Mouse (Mus musculus): ENCODE measurements around the gene Nans. TPM values are rescaled to one million over a fixed set of nuclear protein-coding genes. Genes with fewer than 3 reads are reported as not detected.

Nans gene
- polyA plus RNA-seq, 1 experiment from 2014 or later, result 78.4 TPM

DNA sequence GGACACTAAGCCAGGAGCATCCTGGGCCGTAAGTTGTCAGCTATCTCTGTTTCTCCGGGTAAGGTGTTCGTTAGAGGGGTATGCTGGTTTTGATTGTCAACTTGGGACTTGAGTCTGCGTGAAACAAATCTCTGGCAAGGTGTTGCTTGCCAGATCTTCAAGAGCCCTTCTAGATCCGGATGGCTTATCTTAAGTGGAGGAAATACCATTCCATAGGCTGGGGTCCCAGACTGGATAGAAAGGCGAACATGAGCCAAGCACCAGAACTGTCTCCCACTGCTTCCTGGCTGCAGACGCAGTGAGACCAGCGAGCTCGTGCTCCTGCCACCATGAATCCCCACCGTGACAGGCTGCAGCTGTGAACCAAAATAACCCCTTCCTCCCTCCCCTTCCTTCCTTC is 32.4 kb downstream of the Nans start:
- H3K27ac ChIP-seq, result no peak overlapping the region
- no peaks in the 10 kb centered on the region for H3K27me3 ChIP-seq (replicated peaks)
- H3K4me1 ChIP-seq, result peaks cover 14% of the 10 kb centered on the region
- peaks cover 54% of the 10 kb centered on the region for H3K36me3 ChIP-seq
- no peak overlapping the region for H3K4me2 ChIP-seq
- ATAC-seq, result no peak
- H3K4me3 ChIP-seq, result no peak overlapping the region
- no peak overlapping the region for H3K9ac ChIP-seq
- WGBS (ENCODE audit: insufficient replicate concordance), result 70% methylated on average over 10 of the region's 10 CpGs
- no peaks in the 10 kb centered on the region for H3K9me3 ChIP-seq (replicated peaks)

DNA sequence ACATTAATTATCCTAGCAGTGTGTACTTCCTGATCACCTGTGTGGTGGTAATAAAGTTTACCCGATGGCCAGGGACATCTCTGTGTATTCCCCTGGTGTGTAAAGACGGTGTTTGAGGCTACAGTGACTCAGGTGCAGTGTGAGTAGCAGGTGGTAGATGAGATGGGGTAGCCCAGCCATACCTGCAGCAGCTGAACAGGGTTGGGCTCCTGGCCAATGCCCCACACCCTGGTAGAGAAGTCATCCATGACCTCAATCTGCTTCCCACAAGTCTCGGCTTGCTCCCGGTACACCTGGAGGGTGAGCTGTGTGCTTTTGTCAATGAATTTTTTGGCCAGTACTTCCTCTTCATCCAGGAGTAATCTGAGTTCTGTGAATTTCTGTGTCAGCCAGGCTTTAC is 34.3 kb downstream of the Nans start:
- Histone ChIP-seq H3K27me3 (replicated peaks) (no peaks in the 10 kb centered on the region), H3K9me3 (replicated peaks) (no peaks in the 10 kb centered on the region), H3K9ac (no peak overlapping the region), H3K27ac (no peak overlapping the region), H3K4me1 (peaks cover 31% of the 10 kb centered on the region), H3K4me2 (no peak overlapping the region), H3K36me3 (peaks cover 48% of the 10 kb centered on the region), H3K4me3 (no peak overlapping the region)
- no peak for ATAC-seq
- 84% methylated on average over 4 of the region's 4 CpGs for WGBS (ENCODE audit: insufficient replicate concordance)

DNA sequence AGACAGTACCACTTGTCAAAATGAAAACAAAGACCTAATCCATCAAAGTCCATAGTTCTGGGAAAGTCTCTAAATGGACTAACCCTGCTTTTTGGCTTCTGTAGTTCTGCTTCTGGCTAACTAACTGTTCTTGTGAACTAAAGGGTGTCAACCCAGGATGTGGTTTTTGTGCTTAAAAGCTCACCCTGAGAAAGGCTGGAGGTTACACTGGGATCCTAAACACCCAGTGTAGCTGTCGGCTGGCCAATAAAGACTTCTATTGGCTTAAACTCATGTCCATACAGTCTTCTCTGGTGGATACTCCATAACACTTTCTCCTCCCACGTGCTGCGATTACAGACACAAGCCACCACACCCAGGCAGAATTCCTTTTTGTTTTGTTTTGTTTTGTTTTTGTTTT is 37.2 kb downstream of the Nans start:
- no peak for ATAC-seq
- peaks cover 30% of the 10 kb centered on the region for H3K36me3 ChIP-seq
- H3K9ac ChIP-seq, result no peak overlapping the region
- H3K4me1 ChIP-seq, result peaks cover 47% of the 10 kb centered on the region
- 59% methylated on average over 3 of the region's 3 CpGs for WGBS (ENCODE audit: insufficient replicate concordance)
- no peaks in the 10 kb centered on the region for H3K27me3 ChIP-seq (replicated peaks)
- 0 out of 2 replicates have a peak overlapping the region, but pooled peaks have one; percentile 90 for H3K27ac ChIP-seq
- H3K4me2 ChIP-seq, result peak overlapping the region; percentile 91; the same call in 1 of the 2 replicates
- no peaks in the 10 kb centered on the region for H3K9me3 ChIP-seq (replicated peaks)
- H3K4me3 ChIP-seq, result no peak overlapping the region

DNA sequence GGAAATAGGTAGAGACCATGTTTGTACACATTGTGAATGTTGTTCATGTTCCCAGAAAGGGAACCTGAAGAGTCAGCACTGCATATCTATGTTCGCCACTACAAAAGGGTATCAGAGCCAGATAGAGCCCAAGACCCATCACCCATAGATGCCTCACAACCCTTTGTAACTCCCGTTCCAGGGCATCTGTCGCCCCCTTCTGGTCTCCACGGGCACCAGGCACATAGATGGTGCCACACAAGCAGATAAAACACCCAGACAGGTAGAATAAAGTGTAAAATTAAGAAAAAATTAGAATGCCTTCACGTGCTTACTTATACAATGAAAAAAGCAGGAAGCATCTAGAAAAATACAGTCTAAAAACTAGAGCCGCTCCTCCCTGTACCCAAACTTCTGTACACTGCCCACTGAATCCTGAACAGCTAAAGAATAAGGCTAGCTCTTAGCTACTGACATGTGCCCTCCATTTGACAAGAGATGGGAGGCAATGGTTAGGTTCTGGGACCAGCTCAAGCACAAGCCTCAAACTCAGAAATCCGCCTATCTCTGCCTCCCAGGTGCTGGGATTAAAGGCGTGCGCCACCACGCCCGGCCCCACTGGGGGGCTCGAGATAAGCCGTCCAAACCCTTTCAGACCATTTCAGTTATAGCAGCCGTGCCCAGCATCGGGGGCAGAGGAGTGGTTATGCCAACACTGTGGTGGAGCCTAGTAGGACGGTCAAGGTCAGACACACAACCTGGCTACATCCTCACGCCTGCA is 37.9 kb downstream of the Nans start:
- peaks cover 23% of the 10 kb centered on the region for H3K36me3 ChIP-seq
- H3K27me3 ChIP-seq (replicated peaks), result 0 out of 2 replicates have a peak, but pooled peaks cover 2% of the 10 kb centered on the region
- H3K4me1 ChIP-seq, result peaks cover 47% of the 10 kb centered on the region
- H3K27ac ChIP-seq, result peak overlapping the region; percentile 90
- H3K4me3 ChIP-seq, result peak overlapping the region; percentile 47
- peak; percentile 92 for ATAC-seq
- H3K9ac ChIP-seq, result peak overlapping the region; percentile 66
- 14% methylated on average over 17 of the region's 17 CpGs for WGBS (ENCODE audit: insufficient replicate concordance)
- no peaks in the 10 kb centered on the region for H3K9me3 ChIP-seq (replicated peaks)
- peak overlapping the region; percentile 91 for H3K4me2 ChIP-seq

DNA sequence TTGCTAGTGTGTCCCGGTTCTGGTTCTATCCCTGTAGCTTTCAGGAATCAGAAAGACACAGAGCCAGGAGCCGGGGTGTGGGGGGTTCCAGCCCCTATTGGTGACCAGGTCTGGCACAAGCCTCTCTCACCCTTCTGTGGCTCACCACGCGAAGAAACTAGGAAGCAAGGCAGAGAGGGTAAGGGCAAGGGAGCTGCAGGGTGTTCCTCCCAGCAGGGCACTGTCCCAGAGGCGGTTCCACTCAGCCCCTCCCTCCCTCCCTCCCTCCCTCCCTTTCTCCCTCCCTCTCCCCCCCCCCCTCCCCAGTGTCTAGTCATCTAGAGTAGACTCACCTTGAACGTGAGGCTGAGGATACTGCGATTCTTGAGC is 38.5 kb downstream of the Nans start:
- Histone ChIP-seq H3K36me3 (peaks cover 19% of the 10 kb centered on the region), H3K4me1 (peaks cover 47% of the 10 kb centered on the region), H3K27ac (peak overlapping the region; percentile 90), H3K4me2 (peak overlapping the region; percentile 91), H3K27me3 (replicated peaks) (peaks cover 6% of the 10 kb centered on the region), H3K4me3 (peak overlapping the region; percentile 47), H3K9me3 (replicated peaks) (no peaks in the 10 kb centered on the region), H3K9ac (peak overlapping the region; percentile 66)
- peak; percentile 85 for ATAC-seq
- 3% methylated on average over 7 of the region's 7 CpGs for WGBS (ENCODE audit: insufficient replicate concordance)

DNA sequence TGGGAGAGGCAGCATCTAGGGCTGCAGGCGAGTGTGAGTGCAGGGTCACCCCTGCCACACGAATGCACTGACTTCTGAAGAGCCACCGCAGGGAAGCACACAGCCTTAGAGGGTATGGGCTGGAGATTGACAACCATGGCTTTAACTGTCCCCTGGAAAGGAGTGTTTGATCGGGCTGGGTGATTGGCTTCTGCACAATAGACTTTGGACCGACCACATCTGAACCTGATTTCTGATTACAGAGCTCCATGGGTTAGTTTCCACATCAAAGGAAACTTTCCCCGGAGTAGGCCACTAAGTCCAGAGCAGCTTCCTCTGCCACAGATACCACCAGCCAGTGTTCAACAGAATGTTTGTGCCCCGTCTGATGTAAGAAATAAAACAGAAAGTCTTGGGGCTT is 40.7 kb downstream of the Nans start:
- Histone ChIP-seq H3K4me1 (peaks cover 57% of the 10 kb centered on the region), H3K9ac (no peak overlapping the region), H3K27ac (peak overlapping the region; percentile 64), H3K27me3 (replicated peaks) (peaks cover 28% of the 10 kb centered on the region), H3K9me3 (replicated peaks) (no peaks in the 10 kb centered on the region), H3K4me3 (no peak overlapping the region), H3K4me2 (no peak overlapping the region; the same call in 1 of the 2 replicates), H3K36me3 (0 out of 2 replicates have a peak, but pooled peaks cover 2% of the 10 kb centered on the region)
- WGBS (ENCODE audit: insufficient replicate concordance), result 57% methylated on average over 7 of the region's 7 CpGs
- ATAC-seq, result peak; percentile 13; the same call in 1 of the 2 replicates

DNA sequence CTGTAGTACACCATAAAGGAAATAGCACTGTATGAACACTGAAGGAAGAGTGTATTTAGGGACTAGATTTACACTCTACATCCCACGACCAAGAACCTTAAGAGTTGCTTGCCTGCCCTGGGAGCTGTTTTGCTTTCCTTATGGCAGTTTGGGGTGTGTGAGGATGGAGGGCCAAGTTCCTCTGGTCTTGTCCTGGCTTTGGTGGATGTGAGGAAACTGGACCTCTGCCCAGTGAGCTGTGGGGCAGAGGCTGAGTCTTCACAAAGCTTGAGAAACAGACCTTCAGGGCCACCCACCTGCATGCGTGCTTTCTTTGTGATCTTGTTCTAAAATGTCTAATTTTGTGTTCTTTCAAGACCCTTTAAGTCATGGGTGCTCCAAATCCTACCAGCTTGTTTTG is 43.5 kb downstream of the Nans start:
- ATAC-seq, result no peak
- 71% methylated on average over 2 of the region's 2 CpGs for WGBS (ENCODE audit: insufficient replicate concordance)
- Histone ChIP-seq H3K4me2 (no peak overlapping the region), H3K9me3 (replicated peaks) (no peaks in the 10 kb centered on the region), H3K27me3 (replicated peaks) (peaks cover 56% of the 10 kb centered on the region), H3K4me3 (no peak overlapping the region), H3K9ac (no peak overlapping the region), H3K4me1 (peaks cover 53% of the 10 kb centered on the region), H3K36me3 (0 out of 2 replicates have a peak, but pooled peaks cover 2% of the 10 kb centered on the region), H3K27ac (no peak overlapping the region)

DNA sequence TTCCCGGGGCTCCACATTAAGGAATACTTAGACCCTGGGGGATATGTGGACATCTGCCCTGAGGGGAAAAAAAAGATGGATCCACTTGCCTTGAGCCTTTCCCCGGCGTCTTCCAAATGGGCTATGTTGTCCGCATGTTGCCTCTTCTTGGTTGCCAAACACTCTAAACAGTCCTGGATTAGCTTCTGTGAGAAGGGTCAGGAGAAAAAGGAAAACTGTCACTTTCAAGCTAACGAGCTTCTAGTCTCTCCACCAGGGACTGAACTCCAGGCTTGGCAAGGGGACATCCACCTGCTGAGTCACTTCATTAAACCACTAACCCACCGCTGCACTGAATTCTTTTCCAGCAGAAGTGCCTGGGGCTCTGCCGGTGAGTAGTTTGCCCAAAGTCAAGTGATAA is 43.9 kb downstream of the Nans start:
- Histone ChIP-seq H3K4me1 (peaks cover 48% of the 10 kb centered on the region), H3K9ac (no peak overlapping the region), H3K27ac (no peak overlapping the region), H3K27me3 (replicated peaks) (peaks cover 60% of the 10 kb centered on the region), H3K36me3 (0 out of 2 replicates have a peak, but pooled peaks cover 2% of the 10 kb centered on the region), H3K4me2 (no peak overlapping the region), H3K4me3 (no peak overlapping the region), H3K9me3 (replicated peaks) (no peaks in the 10 kb centered on the region)
- ATAC-seq, result no peak
- 59% methylated on average over 7 of the region's 7 CpGs for WGBS (ENCODE audit: insufficient replicate concordance)

DNA sequence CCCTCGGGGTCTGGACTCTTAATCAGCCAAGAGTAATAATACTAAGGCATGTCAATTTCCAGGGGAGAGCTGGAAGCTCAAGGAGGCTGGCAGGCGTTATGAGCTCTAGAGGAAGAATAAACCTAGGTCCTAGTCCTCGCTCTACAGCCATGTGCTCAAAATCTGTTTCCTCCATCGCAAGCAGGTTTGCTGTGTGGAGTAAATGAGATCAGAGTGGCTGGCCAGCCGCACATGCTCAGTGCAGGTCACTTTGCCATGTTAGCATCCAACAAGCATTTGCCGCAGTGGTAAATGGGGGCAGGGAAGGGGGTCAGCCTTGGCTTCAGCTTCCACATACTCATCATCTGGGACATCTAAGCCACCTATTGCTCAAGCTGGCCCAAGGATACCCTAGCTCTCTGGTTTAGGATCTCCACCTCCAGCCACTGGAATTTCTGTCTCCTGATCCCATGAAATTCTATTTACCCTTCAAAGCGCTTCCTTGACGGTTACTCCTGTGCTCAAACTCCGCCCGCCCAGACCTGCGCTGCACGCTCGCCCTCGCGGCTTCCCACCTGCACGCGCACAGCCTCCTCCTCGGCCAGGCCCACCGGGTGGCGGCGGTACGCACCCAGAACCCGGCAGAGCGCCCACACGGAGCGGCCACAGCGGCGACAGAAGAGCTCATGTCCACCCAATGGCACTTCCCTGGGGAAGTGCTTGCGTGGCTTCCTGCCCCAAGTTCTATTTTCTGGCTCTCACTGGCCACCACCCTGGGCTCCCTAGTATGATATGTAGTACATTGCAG is 45.1 kb downstream of the Nans start:
- peaks cover 37% of the 10 kb centered on the region for H3K4me1 ChIP-seq
- WGBS (ENCODE audit: insufficient replicate concordance), result 12% methylated on average over 29 of the region's 29 CpGs
- H3K4me3 ChIP-seq, result peak overlapping the region; percentile 68
- peak overlapping the region; percentile 31; the same call in 1 of the 2 replicates for H3K9ac ChIP-seq
- peak overlapping the region; percentile 27 for H3K27ac ChIP-seq
- no peak for ATAC-seq
- H3K4me2 ChIP-seq, result peak overlapping the region; percentile 92
- 0 out of 2 replicates have a peak, but pooled peaks cover 2% of the 10 kb centered on the region for H3K36me3 ChIP-seq
- peaks cover 72% of the 10 kb centered on the region for H3K27me3 ChIP-seq (replicated peaks)
- H3K9me3 ChIP-seq (replicated peaks), result no peaks in the 10 kb centered on the region

DNA sequence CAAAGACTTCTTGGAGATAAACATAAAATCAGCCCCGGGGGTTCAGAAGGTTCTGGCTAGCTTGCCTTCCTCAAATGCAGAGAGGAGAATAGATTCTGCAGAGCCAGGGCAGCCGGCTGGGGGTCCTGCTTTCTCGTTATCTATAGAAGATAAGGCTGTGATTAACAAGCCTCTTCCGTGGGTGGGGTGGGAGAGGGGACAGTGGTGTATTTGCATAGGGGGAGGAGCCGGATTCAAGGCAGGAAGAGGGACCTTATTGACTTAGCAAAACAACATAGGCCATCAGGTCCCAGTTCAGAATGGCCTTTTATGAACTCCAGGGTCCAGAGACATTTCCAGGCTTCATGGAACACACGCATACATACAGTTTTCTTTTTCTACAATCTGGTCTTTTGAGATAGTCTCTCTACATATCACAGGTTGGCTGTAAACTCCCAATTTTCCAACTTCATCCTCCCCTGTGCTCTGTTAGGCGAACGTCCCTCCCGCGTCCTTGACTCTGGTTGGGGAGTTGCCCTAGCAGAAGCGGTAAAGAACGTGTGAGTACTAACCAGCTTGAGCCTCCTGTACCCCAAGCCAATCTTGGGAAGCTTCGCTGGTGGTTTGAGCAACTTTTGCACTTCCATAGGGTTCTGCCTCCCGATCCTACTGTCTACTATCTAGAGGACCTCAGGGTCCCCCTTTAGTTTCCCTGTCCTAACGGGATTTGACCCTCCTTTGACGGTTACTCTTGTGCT is 46.2 kb downstream of the Nans start:
- peak overlapping the region; percentile 92 for H3K4me2 ChIP-seq
- peak overlapping the region; percentile 72 for H3K9ac ChIP-seq
- H3K9me3 ChIP-seq (replicated peaks), result no peaks in the 10 kb centered on the region
- H3K4me3 ChIP-seq, result peak overlapping the region; percentile 68
- H3K4me1 ChIP-seq, result peaks cover 35% of the 10 kb centered on the region
- 0 out of 2 replicates have a peak, but pooled peaks have one; percentile 40 for ATAC-seq
- 2% methylated on average over 16 of the region's 16 CpGs for WGBS (ENCODE audit: insufficient replicate concordance)
- H3K36me3 ChIP-seq, result 0 out of 2 replicates have a peak, but pooled peaks cover 2% of the 10 kb centered on the region
- peak overlapping the region; percentile 79 for H3K27ac ChIP-seq
- peaks cover 73% of the 10 kb centered on the region for H3K27me3 ChIP-seq (replicated peaks)

DNA sequence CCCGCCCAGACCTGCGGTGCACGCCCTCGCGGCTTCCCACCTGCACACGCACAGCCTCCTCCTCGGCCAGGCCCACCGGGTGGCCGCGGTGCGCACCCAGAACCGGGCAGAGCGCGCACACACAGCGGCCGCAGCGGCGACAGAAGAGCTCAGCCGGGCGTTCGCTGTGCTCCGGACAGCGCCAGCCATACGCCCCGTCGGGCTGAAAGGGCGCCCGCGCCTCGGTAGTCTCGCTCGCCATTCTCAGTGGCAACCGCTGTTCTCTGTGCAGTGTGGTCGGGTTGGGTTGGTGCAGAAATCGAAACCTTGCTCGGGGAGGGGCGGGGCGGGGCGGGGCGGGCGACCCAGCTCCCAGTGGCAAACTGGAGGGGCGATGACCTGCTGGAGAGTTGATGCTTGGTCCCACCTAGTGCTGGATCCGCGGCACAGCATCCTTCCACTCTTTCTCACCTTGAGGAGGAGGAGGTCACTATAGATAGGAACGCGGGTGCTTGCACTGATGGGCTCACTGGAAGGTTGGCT is 46.9 kb downstream of the Nans start, which contains the start of gene Trim14:
TSS of gene Trim14 (minus strand) at position 302 of the 522 bp plus-strand sequence.
- Histone ChIP-seq H3K4me3 (peak within 1 kb of the TSS; percentile 68), H3K36me3 (0 out of 2 replicates have a peak, but pooled peaks cover 2% of the 10 kb centered on the region), H3K9me3 (replicated peaks) (no peaks in the 10 kb centered on the region), H3K27ac (peak within 1 kb of the TSS; percentile 79), H3K4me1 (peaks cover 30% of the 10 kb centered on the region), H3K27me3 (replicated peaks) (peaks cover 73% of the 10 kb centered on the region), H3K9ac (peak within 1 kb of the TSS; percentile 72), H3K4me2 (peak within 1 kb of the TSS; percentile 92)
- WGBS (ENCODE audit: insufficient replicate concordance), result under 1% methylated on average over 46 of the region's 46 CpGs
- peak; percentile 69 for ATAC-seq
